Mouse (Mus musculus) heart, postnatal 36 days (tissue): ENCODE measurements around the gene Chaf1b. TPM values are rescaled to one million over a fixed set of nuclear protein-coding genes. Genes with fewer than 3 reads are reported as not detected.

ENCODE experiments used
- DNase-seq, 2 experiments: peaks; one replicate each; pipeline ENCODE4 v3.0.0; 2021 to 2022
- intact Hi-C: fragments of 180-260 bp; cut with DNase I; formaldehyde crosslinking; loops from one replicate; pipeline ENCODE4 v1.15.1; 2025
- total RNA-seq, 2 experiments: library from RNA; stranded (reverse); gene quantifications; 2 replicates each; pipeline ENCODE4 v1.2.3; 2021

Gene Chaf1b
- total RNA-seq, 2 experiments from 2014 or later, result 0.92 to 1.4 TPM

GRCm38 (mm10) chr16:93912158-93912557 is 28.5 kb downstream of the Chaf1b start:
- intact Hi-C loops, result no loop called here
- DNase-seq, result no peak

DNA sequence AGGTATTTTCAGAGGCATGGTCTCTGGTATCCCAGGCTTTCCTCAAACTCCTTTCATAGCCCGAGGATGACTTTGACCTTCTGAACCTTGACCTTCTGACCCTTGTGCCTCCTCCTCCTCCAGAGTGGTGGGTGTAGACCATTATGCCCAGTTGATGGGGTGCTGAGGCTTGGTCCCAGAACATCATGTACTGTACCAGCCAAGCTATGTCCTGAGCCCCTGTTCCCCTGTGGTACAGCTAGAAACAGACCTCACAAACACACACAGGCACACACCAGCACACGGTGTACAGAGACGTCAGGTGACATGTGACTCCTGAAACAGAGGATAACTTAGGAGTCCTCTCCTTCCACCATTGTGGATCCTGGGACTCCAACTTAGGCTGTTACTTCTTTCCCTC is 29.1 kb downstream of the Chaf1b start:
- intact Hi-C loops, result no loop called here
- no peak for DNase-seq

- intact Hi-C loops, result no loop called here
- no peak for DNase-seq
These were observed 30.3 kb downstream of the Chaf1b start for GRCm38 (mm10) chr16:93913881-93914576.

DNA sequence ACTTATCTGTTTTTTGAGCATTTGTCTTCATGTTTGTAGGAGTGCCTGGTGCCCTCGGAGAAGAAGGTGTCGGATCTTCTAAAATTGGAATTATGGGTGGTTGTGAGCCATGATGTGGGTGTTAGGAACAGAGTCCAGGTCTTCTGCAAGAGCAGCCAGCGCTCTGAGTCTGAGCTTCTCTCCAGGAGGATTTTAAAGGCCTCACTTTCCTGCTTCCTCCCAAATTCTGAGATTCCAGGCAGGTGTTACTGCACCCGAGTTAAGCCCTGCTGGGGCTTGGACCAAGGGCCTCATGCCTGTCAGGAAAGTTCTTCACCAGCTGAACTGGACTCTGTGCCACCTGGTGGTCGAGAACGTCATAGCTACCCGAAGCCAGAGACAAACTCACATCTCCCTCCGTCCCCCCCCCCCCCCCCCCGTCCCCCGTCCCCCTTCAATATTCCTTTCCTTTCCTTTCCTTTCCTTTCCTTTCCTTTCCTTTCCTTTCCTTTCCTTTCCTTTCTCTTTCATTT is 31.7 kb downstream of the Chaf1b start:
- DNase-seq, result peak in 1 of 2 experiments; percentile 40
- intact Hi-C loops, result no loop called here

- intact Hi-C loops, result no loop called here
- peak; percentile 76 to 87 for DNase-seq
These were observed 34.3 kb downstream of the Chaf1b start for GRCm38 (mm10) chr16:93917712-93918678.

DNA sequence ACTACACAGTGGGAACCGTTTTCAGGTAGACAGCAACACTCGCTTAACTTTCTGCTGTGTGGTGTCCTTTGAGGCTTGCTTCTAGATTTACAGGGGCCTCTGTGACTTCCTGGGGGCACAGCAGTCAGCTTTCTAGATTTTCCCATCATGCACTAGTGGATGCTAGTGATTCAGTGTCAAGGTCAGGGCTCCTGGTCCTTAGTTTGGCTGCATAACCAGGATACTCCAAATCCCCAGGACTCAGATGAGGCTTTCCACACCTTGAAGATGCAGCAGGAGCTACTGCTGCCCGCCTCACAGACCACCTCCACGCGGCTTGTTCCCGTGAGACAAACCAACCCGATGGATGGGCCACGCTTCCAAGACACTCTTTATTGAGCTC is 35.0 kb downstream of the Chaf1b start:
- DNase-seq, result no peak
- intact Hi-C loops, result no loop called here

DNA sequence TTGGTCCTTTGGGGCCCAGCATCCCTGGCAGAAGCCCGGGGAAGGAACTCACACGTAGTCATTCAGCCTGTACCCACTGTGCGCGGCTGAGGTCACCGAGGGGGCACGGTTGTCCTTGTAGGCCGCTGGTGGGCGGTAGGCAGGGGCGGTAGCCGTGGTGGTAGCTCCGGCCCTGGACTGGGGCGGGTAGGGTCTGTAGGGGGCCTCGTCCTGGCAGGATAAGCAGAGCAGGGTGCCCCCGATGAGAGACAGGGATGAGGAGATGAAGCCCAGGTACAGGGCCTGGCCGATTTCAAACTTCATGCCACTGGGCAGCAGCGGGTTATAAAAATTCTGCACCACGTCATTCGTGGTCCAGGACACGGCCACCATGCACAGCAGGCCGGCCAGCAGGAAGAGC is 35.5 kb downstream of the Chaf1b start:
- intact Hi-C loops, result no loop called here
- no peak for DNase-seq

DNA sequence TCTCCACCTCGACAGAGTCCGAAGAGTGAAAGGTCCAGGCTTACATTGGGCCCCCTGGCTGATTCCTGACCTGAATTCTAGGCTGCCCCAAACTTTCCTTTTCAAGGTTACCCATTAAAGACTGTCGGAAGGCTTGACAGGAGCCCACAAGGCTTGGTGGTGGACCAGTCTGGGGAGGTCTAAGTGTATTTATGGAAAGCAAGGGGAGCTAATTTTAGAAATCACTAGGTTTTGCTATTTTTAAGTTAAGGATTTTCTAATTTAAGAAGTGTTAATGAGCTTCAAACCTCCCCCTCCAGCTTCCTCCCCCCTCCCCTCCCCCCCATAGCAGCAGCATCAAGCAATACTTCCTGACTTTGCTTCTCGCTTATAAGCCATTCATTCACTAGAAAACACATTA is 37.0 kb downstream of the Chaf1b start:
- intact Hi-C loops, result no loop called here
- no peak for DNase-seq

DNA sequence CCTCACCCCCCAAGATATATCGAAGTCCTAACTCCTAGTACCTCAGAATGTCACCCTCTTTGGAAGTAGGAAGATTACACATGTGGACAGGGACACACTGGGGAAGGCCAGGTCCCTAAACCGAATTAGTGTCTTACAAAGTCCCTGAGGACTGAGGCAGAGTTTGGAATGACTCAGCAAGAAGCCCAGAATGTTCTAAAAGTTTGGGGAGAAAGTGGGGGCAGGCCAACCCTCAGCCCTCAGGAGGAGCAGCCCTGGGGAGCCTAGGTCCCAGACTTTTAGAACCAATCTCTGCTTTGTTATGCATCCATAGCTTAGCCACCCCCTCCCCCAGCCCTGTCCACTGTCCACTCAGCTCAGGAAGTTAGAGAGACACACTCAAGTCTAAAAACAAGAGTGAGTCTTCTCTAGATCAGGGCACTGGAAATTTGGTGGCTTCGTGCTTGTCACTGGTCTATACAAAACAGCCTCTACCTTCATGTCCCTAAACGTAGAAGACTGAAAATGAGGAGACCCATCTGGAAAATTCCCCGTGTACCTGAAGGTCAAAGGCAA is 39.2 kb downstream of the Chaf1b start:
- intact Hi-C loops, result no loop called here
- no peak for DNase-seq

DNA sequence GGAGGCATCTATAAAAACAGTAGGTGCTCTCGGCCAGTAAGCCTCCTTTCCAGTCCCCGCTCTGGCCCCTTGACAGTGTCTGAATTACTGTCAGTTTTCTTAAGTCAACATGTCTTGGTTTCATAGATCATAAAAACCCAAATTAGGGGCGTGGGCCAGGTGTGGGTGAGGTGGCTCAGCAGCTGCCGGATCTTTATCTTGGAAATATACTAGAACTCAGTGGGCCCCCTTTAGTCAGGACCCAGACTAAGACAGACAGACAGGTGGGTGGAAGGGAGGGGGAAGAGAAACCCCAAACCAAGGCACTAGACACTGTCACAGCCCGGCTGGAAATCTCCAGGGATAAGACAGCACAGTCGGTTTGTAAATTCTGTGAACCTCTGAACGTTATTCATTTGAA is 40.1 kb downstream of the Chaf1b start:
- intact Hi-C loops, result no loop called here
- DNase-seq, result no peak

- no peak for DNase-seq
- intact Hi-C loops, result no loop called here
These were observed 42.1 kb downstream of the Chaf1b start for GRCm38 (mm10) chr16:93925684-93926247.

GRCm38 (mm10) chr16:93929370-93930032 is 45.8 kb downstream of the Chaf1b start:
- intact Hi-C loops, result loop anchor here (10.0 kb wide), 1 partner anchor 405 kb away; no protein-coding TSS in a partner anchor
- no peak for DNase-seq

DNA sequence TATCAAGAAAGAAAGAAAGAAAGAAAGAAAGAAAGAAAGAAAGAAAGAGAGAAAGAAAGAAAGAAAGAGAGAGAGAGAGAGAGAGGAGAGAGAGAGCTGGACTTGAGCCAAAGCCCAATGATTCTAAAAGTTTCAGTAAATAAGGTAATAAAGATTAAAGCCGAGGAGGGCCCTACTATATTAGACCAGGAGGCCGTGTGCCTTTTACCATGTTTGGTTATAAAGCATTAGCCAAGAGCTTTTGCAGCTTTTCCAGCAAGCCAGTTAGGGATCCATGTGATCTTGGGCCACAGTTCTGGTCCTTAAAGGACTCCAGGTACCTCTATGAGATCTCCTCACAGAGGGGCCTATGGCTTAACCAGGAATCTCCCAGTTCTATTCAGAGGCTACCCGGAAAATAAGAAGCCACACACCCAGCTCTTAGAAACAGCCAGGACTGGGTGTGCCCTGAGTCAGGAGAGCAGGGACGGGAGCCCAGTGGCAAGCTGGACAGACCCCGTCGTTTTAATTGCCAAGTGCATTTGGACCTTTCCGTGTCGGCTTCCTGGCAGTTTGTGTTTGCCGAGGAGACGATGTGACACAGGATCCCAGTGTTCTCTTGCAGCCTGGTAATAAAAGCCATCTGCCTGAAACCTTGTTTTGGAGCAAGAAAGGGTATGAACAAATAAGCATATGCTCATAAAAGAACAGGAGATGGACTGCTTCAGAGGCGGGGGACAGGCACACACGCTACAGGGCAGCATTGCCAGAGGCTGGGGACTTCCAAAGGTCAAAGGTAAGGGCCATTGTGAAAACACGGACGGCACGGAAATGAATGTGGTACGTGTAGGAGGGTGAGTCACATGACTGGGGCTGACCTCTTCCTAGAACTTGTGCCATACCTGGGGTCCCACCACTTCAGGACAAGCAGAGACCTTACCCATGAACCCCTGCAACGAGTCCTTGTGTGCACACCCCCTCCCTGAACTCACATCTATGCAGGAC is 48.8 kb downstream of the Chaf1b start:
- no peak for DNase-seq
- intact Hi-C loops, result loop anchor here (10.0 kb wide), 1 partner anchor 402 kb away; no protein-coding TSS in a partner anchor

DNA sequence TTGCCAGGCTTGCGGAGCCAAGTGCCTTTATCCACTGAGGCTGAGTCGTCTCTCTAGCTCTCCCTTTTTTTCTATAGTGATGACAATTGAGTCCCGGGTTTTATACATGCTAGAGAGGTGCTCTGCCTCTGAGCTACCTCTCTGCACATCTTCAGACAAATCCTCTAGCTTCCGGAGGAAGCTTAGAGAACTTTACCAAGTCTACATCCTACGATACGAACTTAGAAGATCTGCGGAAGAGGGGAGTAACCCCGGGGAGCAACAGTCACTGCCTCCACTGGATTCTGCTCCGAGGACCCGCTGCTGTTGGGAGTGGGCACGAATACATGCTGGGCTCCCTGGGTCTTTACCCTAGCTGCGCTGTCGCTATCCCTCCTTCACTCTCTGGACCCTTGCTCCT is 50.9 kb downstream of the Chaf1b start:
- intact Hi-C loops, result loop anchor here (10.0 kb wide), 1 partner anchor 400 kb away; no protein-coding TSS in a partner anchor
- DNase-seq, result no peak

DNA sequence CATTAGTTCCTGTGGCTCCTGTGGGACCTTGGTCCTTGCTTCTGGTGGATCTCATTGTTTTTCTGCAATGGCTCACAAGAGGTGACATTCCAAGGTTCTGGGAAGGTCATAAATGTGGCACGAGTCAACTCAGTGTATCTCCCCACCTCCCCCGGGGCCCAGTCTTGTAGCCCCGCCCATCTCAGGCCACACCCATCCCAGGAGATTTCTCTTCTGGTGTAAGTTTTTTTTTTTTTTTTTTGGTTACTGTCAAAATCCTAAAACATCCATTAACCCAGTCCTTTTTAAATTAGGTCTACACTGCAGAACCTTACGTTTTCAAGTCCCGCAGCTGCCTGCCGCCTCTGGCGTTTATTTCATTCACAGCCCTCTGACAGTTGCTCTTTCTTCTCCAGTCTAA is 51.3 kb downstream of the Chaf1b start:
- no peak for DNase-seq
- intact Hi-C loops, result loop anchor here (10.0 kb wide), 1 partner anchor 400 kb away; no protein-coding TSS in a partner anchor

GRCm38 (mm10) chr16:93938400-93938846 is 54.7 kb downstream of the Chaf1b start:
- DNase-seq, result peak; percentile 61 to 78

DNA sequence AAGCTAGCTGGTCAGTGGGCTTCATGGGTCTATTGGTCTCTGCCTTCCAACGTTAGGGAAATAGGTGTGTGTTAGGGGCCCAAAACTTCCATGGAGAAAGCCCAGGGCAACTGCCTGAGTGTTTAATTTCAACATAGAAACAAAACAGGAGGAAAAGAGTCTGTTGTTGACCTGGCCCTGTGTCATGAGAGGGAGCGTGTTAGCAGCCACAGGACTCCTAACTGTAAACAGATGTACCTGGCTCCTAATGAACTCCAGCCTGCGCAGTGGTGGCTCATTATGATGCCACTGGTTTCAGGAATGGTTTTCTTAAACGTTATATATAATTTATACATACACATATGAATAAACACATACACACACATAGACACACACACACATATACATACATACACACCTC is 56.3 kb downstream of the Chaf1b start:
- intact Hi-C loops, result loop anchor here (2.0 to 10.0 kb wide), 2 partner anchors 37 to 395 kb away; no protein-coding TSS in a partner anchor
- DNase-seq, result no peak

More at GRCm38 (mm10) chr16:93938400-93938846, 54.7 kb downstream of the Chaf1b start:
- intact Hi-C loops, result loop anchor here (1.0 to 10.0 kb wide), 3 partner anchors 38 to 396 kb away; no protein-coding TSS in a partner anchor

- intact Hi-C loops, result no loop called here
- no peak for DNase-seq
These were observed 58.3 kb downstream of the Chaf1b start for GRCm38 (mm10) chr16:93941781-93942567.
